Mouse (Mus musculus): Measurements from ENCODE around the gene Rnf214.

Rnf214 gene

DNA sequence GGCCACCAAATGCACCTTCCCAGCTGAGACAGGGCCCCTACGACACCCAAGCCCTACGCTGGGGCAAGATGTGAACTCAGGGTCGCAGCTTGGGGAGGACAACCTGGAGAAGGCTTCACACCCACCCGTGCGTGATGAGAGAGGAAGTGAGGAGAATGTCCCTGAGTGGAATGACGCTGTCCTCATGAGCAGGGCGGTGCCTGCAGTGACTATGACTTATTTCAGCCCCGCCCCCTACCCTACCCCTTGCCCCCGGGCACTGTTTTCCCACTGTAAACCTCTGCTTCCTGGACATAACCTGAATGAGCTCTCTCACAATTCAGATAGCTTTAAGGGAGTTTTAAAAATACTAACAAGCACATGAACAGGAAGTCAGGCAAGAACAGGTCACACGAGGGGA is 91.2 kb downstream of the Rnf214 start:
- in situ Hi-C loops (cut with MboI, MseI): no loop called here

DNA sequence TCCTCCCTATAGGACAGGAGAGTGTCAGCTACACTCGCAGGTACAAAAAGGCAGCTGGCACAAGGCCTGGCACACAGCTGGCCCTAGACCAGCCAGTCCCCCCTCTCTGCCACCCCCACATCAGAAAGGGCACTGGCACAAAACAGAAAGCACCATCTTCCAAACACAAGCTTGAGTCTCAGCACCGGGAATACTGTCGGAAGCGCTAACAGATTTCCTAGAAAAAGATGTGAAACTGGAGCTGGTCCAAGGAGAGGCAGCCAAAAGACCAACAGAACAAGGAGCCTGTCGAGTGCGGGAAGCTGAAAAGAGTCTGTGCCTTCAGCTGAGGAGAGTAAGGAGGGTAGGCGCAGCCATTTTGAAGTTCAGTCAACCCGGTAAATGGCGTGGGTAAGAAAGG is 91.6 kb downstream of the Rnf214 start:
- in situ Hi-C loops (cut with MboI, MseI): no loop called here

Data from regulatory T cell (primary cell).